Mouse (Mus musculus): Measurements from ENCODE around the gene Lmo4. TPM values are rescaled to one million over a fixed set of nuclear protein-coding genes. Genes with fewer than 3 reads are reported as not detected.

Gene Lmo4
- polyA plus RNA-seq, 1 experiment from 2014 or later: 107 TPM

DNA sequence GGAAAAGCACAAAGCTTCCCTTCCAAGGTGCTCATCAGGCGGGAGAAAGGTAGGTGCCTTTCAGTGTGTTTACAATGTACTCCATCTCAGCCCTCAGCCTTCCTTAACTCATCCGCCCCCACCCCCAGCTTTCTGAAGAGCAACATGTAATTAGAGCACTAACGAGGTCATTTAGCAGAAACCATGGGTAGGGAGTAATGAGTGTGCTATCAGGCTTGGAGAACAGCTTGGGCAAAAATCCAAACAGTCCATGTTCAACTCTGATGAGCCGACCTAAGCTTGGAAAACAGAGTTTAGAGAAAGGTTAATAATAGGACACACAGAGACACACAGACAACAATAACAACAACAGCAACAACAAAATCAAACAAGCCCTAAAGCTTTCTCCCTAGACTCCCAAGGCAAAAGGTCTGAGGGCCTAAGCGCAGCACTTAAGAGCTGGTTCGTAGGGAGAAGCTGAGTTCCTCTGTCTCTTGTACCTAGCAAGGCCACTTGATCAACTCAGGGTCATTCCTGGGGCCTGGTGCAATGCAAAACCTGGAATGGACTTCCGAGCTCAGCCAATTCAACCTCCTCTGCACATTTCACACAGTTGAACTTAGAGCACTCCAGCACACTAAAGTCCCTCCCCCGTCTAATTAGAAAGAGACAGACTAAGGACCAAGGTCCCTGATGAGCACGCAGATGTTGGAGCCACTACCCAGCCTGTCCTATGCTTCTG lies 40.2 kb downstream of the Lmo4 start:
- Histone ChIP-seq H3K9me3 (no peaks in the 10 kb centered on the region), H3K36me3 (no peaks in the 10 kb centered on the region), H3K27ac (no peak overlapping the region), H3K4me3 (no peak overlapping the region), H3K27me3 (no peaks in the 10 kb centered on the region), H3K9ac (no peak overlapping the region), H3K4me2 (no peak overlapping the region), H3K4me1 (replicated peaks) (no peaks in the 10 kb centered on the region)
- no peak for ATAC-seq (ENCODE audit: low FRiP score)
- WGBS: 69% methylated on average over 9 of the region's 9 CpGs

DNA sequence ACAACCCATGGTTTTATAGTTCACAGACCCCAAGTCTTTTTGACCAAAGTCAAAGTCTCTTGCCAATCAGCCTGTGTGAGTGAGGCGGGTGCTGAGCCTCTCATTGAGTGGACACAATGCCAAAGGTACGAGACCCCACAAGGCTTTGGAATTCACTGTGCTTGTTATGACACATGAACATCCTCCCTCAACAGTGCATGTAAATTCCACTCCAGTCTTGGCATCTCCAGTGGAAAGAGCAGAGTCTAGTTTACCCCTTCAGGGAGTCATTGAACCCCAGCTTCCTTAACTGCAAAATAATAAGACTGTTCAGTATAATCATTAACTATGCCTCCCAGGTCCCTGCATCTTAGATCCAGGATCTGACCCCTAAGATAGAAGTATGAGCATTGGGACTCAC lies 41.3 kb downstream of the Lmo4 start:
- Histone ChIP-seq H3K4me3 (no peak overlapping the region), H3K27me3 (no peaks in the 10 kb centered on the region), H3K4me1 (replicated peaks) (no peaks in the 10 kb centered on the region), H3K9ac (no peak overlapping the region), H3K4me2 (no peak overlapping the region), H3K36me3 (no peaks in the 10 kb centered on the region), H3K9me3 (no peaks in the 10 kb centered on the region), H3K27ac (no peak overlapping the region)
- no peak for ATAC-seq (ENCODE audit: low FRiP score)
- WGBS: 94% methylated on average over 2 of the region's 2 CpGs

DNA sequence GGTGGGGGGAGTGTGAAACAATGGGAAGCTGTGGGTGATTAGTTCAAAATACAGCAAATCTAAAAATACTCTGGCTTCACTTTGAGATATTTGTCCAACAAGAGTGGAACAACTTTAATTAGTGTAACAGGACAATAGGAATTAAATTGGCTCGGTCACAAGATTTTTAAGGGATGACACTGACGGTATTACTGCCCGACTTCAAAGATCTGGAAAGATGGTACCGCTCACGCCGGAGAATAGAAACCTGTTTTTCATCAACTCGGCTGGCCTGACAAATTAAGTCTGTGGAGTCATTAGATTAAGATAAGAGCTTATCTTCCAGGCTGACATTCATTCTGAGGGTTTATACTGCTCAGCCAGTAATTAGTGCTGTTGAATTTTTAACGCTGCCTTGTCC lies 42.9 kb downstream of the Lmo4 start:
- H3K4me1 ChIP-seq (replicated peaks): no peaks in the 10 kb centered on the region
- H3K36me3 ChIP-seq: no peaks in the 10 kb centered on the region
- no peaks in the 10 kb centered on the region for H3K9me3 ChIP-seq
- WGBS: 73% methylated on average over 8 of the region's 8 CpGs
- H3K4me2 ChIP-seq: no peak overlapping the region
- no peak for ATAC-seq (ENCODE audit: low FRiP score)
- H3K9ac ChIP-seq: no peak overlapping the region
- no peak overlapping the region for H3K27ac ChIP-seq
- no peak overlapping the region for H3K4me3 ChIP-seq
- no peaks in the 10 kb centered on the region for H3K27me3 ChIP-seq

DNA sequence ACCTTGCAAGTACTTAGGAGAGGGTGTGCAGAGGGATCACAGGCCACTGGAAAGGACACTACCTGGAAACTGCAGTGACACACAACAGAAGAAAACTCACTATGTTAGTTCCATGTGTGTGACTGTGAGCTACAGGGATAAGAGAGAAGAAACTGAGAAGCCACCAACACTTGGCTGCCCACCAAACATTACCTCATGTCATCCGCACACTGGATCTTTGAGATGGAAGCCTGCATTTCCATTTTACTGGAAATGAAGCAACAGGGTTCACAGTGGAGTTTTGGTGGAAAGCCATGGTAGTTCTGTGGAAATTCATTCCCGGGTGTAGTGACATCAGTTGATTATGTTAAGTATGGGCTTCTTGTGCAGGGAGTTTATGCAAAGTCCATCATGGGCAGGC lies 43.8 kb downstream of the Lmo4 start:
- H3K27ac ChIP-seq: no peak overlapping the region
- WGBS: 93% methylated on average over 2 of the region's 2 CpGs

DNA sequence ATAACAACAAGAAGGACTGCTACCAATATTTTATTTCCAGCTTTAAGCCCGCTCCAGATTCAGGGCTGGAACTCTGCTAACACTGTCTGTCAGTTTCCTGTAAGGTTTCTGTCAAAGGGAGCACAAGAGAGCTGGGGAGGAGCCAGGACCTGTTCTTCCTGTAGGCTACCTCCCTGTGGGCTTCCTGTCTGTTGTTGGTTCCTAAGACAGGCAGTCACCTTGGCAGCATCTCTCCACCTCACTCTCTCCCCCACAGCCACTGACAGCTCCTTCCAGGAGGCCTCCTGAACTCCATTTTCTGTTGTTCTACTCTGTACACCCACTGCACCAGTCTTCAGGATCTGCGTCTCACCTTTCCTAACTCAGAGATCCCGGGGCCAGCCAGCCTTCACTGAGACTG lies 49.3 kb downstream of the Lmo4 start:
- H3K27ac ChIP-seq: no peak overlapping the region
- WGBS: 85% methylated on average over 3 of the region's 3 CpGs
- H3K4me1 ChIP-seq (replicated peaks): no peaks in the 10 kb centered on the region
- no peak overlapping the region for H3K4me2 ChIP-seq
- H3K9ac ChIP-seq: no peak overlapping the region
- H3K9me3 ChIP-seq: no peaks in the 10 kb centered on the region
- H3K36me3 ChIP-seq: no peaks in the 10 kb centered on the region
- H3K27me3 ChIP-seq: no peaks in the 10 kb centered on the region
- no peak for ATAC-seq (ENCODE audit: low FRiP score)
- no peak overlapping the region for H3K4me3 ChIP-seq

More for the DNA sequence above, 43.8 kb downstream of the Lmo4 start:
- Histone ChIP-seq H3K9ac (no peak overlapping the region), H3K27me3 (no peaks in the 10 kb centered on the region), H3K4me1 (replicated peaks) (no peaks in the 10 kb centered on the region), H3K36me3 (no peaks in the 10 kb centered on the region), H3K4me3 (no peak overlapping the region), H3K4me2 (no peak overlapping the region), H3K9me3 (no peaks in the 10 kb centered on the region)
- no peak for ATAC-seq (ENCODE audit: low FRiP score)

DNA sequence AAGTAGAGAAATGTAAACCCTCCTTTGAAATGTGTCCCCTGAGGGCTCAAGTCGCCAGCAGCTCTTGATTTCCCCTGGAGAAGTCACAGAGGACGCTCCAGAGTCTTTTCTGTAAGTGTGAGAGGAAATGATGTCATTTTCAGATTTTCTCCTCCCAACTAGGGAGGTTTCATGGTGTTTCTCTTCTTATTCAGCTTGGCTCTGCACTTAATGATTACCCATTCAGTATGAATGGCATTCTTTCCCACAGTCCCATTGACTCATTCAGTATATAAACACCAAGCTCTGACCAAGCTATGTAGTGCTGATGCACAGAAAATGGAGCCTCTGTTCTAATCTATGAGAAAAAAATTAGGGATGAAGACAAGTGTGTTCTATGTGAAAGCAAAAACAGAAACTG lies 51.6 kb downstream of the Lmo4 start:
- WGBS: 66% methylated on average over 2 of the region's 2 CpGs
- H3K9ac ChIP-seq: no peak overlapping the region
- no peak for ATAC-seq (ENCODE audit: low FRiP score)

DNA sequence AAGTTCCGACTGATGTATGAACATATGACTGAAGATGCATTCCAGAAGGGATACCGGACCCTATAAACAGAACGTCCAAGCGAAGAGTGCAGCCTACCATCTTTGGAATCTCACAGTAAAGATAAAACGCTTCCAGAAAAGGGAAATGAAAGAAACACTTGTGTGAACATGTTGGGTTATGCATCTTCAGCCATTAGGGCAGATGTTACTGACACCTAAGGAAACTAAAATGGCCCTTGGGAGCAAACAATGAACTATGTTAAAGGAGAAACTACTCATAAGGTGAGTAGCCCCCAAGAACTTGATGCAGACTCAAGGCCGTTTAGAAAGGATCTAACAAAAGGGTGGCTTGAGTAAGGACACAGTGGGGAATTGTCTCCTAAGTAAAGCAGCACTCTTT lies 54.0 kb downstream of the Lmo4 start:
- ATAC-seq (ENCODE audit: low FRiP score): no peak
- H3K36me3 ChIP-seq: no peaks in the 10 kb centered on the region
- H3K27ac ChIP-seq: no peak overlapping the region
- no peaks in the 10 kb centered on the region for H3K27me3 ChIP-seq
- 91% methylated on average over 6 of the region's 6 CpGs for WGBS
- H3K4me2 ChIP-seq: no peak overlapping the region
- H3K4me3 ChIP-seq: no peak overlapping the region
- H3K4me1 ChIP-seq (replicated peaks): no peaks in the 10 kb centered on the region
- H3K9ac ChIP-seq: no peak overlapping the region
- H3K9me3 ChIP-seq: no peaks in the 10 kb centered on the region

More for the DNA sequence above, 51.6 kb downstream of the Lmo4 start:
- no peak overlapping the region for H3K27ac ChIP-seq
- H3K27me3 ChIP-seq: no peaks in the 10 kb centered on the region
- no peaks in the 10 kb centered on the region for H3K36me3 ChIP-seq
- no peaks in the 10 kb centered on the region for H3K4me1 ChIP-seq (replicated peaks)
- no peaks in the 10 kb centered on the region for H3K9me3 ChIP-seq
- no peak overlapping the region for H3K4me2 ChIP-seq
- no peak overlapping the region for H3K4me3 ChIP-seq

DNA sequence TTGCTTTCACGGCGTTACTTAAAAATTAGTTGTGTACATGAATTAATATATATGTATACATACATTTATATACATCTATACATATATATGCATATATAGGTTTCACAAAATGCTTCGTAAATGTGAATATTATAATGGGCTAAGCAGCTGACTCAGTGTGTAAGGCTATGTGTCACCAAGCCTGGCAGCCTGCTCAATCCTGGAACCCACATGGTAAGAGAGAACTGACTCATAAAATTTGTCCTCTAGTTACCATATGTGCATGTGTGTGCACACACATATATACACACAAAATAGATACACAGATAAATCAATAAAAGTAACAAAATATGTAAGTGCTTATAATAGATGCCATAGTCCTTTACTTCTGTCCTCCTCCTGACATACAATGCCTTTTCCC lies 56.8 kb downstream of the Lmo4 start:
- Histone ChIP-seq H3K27me3 (no peaks in the 10 kb centered on the region), H3K36me3 (no peaks in the 10 kb centered on the region), H3K9ac (no peak overlapping the region), H3K4me2 (no peak overlapping the region), H3K9me3 (no peaks in the 10 kb centered on the region), H3K4me3 (no peak overlapping the region), H3K27ac (no peak overlapping the region), H3K4me1 (replicated peaks) (no peaks in the 10 kb centered on the region)
- ATAC-seq (ENCODE audit: low FRiP score): no peak
- 94% methylated on average over 3 of the region's 3 CpGs for WGBS

DNA sequence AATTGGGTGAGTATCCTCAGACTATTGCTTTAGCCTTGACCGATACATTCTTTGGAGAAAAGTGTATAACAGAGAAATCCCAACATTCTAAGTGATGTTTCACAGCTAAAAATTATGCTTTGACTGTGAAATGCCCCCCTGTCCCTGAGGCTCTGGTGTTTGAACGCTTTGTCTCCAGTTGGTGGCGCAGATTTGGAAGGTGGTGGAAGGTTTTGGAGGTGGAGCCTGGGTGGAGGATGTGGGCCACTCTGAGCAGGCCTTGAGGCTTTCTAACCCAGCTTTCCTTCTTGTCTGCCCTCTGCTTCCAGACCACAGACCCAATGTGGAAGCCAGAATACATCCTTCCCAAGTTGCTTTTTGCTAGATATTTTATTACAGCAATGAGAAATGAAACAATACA lies 57.8 kb downstream of the Lmo4 start:
- H3K9me3 ChIP-seq: no peaks in the 10 kb centered on the region
- no peak for ATAC-seq (ENCODE audit: low FRiP score)
- no peaks in the 10 kb centered on the region for H3K27me3 ChIP-seq
- H3K27ac ChIP-seq: no peak overlapping the region
- H3K4me3 ChIP-seq: no peak overlapping the region
- no peaks in the 10 kb centered on the region for H3K36me3 ChIP-seq
- H3K4me2 ChIP-seq: no peak overlapping the region
- 92% methylated on average over 3 of the region's 3 CpGs for WGBS
- H3K4me1 ChIP-seq (replicated peaks): no peaks in the 10 kb centered on the region
- no peak overlapping the region for H3K9ac ChIP-seq

DNA sequence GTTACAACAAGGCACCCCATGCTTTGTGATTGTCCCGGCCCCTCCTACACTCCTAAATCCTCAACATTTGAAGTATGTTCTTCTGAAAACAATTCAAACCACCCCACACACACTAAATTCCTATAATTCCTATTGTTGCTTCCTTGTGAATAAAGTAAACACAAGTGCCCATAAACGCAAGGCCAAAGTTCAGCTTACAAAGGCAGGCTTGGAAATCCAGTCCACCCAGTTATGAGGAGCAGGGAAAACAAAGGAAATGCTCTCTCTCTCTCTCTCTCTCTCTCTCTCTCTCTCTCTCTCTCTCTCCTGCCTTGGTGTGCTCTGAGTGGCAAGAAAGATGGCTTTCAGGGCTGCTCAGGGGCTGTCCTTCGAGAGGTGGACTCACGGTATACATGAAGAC lies 61.0 kb downstream of the Lmo4 start:
- Histone ChIP-seq H3K9ac (no peak overlapping the region), H3K36me3 (no peaks in the 10 kb centered on the region), H3K4me3 (no peak overlapping the region), H3K4me2 (no peak overlapping the region), H3K27ac (no peak overlapping the region), H3K9me3 (no peaks in the 10 kb centered on the region), H3K4me1 (replicated peaks) (peaks cover 3% of the 10 kb centered on the region; the same call in 1 of the 2 replicates), H3K27me3 (no peaks in the 10 kb centered on the region)
- 95% methylated on average over 4 of the region's 4 CpGs for WGBS
- no peak for ATAC-seq (ENCODE audit: low FRiP score)

DNA sequence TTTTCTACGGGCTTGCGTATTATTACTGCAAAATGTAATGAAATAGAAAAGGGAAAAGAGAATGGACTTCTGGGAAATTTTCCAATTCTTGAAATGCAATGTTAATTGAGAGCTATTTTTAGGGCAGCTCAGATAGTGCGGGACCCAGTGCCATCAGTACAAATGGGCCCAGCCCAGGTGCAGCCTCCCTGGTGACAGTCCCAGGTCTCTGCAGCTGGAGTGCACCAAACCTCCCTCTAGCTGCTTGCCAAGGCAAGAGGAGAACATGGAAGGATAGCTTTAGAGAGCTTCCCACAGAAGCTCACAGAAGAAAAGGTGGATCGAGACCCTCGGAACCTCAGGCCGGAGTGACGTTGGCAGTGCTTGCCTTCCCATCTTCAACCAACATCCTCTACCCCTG lies 62.1 kb downstream of the Lmo4 start:
- 90% methylated on average over 7 of the region's 7 CpGs for WGBS
- H3K9me3 ChIP-seq: no peaks in the 10 kb centered on the region
- H3K4me3 ChIP-seq: no peak overlapping the region
- peaks cover 3% of the 10 kb centered on the region; the same call in 1 of the 2 replicates for H3K4me1 ChIP-seq (replicated peaks)
- ATAC-seq (ENCODE audit: low FRiP score): no peak
- H3K27ac ChIP-seq: no peak overlapping the region
- no peaks in the 10 kb centered on the region for H3K36me3 ChIP-seq
- H3K4me2 ChIP-seq: no peak overlapping the region
- no peaks in the 10 kb centered on the region for H3K27me3 ChIP-seq
- H3K9ac ChIP-seq: no peak overlapping the region

DNA sequence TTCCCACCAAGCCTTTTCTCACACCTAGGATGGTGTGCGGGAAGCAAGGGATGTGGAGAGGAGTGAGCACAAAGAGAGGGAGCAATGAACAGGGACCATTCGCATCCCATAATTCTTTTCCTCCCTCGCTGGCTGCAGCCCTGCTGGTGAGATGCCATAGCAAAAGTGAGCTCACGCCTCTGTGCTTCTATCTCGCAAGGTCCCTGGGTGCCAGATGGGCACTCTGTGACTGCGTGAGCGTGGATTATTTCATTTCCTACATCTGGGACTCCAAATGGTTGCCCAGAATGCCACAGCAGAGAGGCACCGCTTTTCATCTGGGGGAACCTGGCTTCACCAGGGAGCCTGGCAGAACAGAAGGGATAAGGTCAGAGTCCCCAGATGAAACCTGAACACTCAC lies 63.2 kb downstream of the Lmo4 start:
- Histone ChIP-seq H3K27ac (no peak overlapping the region), H3K4me3 (no peak overlapping the region), H3K4me2 (no peak overlapping the region), H3K27me3 (no peaks in the 10 kb centered on the region), H3K9me3 (no peaks in the 10 kb centered on the region), H3K36me3 (no peaks in the 10 kb centered on the region), H3K9ac (no peak overlapping the region), H3K4me1 (replicated peaks) (peaks cover 3% of the 10 kb centered on the region; the same call in 1 of the 2 replicates)
- 77% methylated on average over 8 of the region's 8 CpGs for WGBS
- ATAC-seq (ENCODE audit: low FRiP score): no peak

DNA sequence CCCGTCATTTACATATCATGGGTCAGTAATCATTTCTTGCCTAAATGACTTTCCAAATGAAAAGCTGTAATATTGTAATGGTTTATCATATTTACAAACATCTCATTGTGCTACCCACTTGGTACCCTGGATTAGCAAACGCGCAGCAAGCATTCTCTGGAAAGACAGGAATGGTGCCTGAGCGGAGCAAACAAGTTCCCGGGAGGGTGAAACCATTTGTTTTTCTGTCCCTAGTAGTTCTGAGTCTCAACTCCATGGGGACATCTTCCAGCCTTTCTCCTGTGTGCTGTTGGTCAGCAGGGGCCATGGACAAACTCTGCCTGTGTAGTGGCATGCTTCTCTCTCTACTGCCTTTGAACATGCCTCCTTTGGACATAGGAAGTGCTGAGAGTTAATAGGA lies 64.2 kb downstream of the Lmo4 start:
- WGBS: 83% methylated on average over 5 of the region's 5 CpGs
- Histone ChIP-seq H3K9me3 (no peaks in the 10 kb centered on the region), H3K9ac (no peak overlapping the region), H3K4me1 (replicated peaks) (peaks cover 3% of the 10 kb centered on the region; the same call in 1 of the 2 replicates), H3K27ac (no peak overlapping the region), H3K36me3 (no peaks in the 10 kb centered on the region), H3K4me3 (no peak overlapping the region), H3K4me2 (no peak overlapping the region), H3K27me3 (no peaks in the 10 kb centered on the region)
- ATAC-seq (ENCODE audit: low FRiP score): no peak
